Mouse (Mus musculus) kidney, adult 2 months (tissue): ENCODE measurements around the gene Zfp870.

Source experiments
- CTCF ChIP-seq: fragments of 200-500 bp; conservative IDR thresholded peaks from 2 replicates; pipeline ENCODE4 v1.5.1; 2011; ENCODE audit warnings: low read depth, mild to moderate bottlenecking, control low read depth, low read length, moderate library complexity, mixed read lengths; ENCODE audit not compliant: insufficient read depth, insufficient read length
- POLR2A ChIP-seq: fragments of 200-500 bp; IDR thresholded peaks from one replicate; pipeline ENCODE4 v1.6.1; 2011; ENCODE audit warnings: low read depth, low read length, control low read depth

GRCm38 (mm10) chr17:32871483-32871882 is 20.0 kb downstream of the Zfp870 start:
- no peak for TF ChIP-seq CTCF
- TF ChIP-seq POLR2A: no peak
